Mouse (Mus musculus) G1E (cell line): ENCODE measurements at regions not wholly inside any gene's neighbourhood (a gene's known extent, or its start where the extent isn't known, plus 50 kb on each side); places are given as distances from the start of the nearest gene placed in this dataset.

Experiments used
- CTCF ChIP-seq: IDR thresholded peaks from 2 replicates; pipeline ENCODE4 v1.5.1; 2012; ENCODE audit warnings: low read depth, low read length, inconsistent platforms, mixed read lengths
- GATA1 ChIP-seq: IDR thresholded peaks from 2 replicates; pipeline ENCODE4 v1.6.1; 2012; ENCODE audit warnings: borderline replicate concordance, low read length, inconsistent platforms, mixed read lengths
- GATA2 ChIP-seq: IDR thresholded peaks from 2 replicates; pipeline ENCODE4 v1.6.1; 2012; ENCODE audit warnings: low read depth, low read length, inconsistent platforms, borderline replicate concordance
- POLR2AphosphoS5 ChIP-seq: IDR thresholded peaks from 2 replicates; pipeline ENCODE4 v1.6.1; 2012; ENCODE audit warnings: low read depth, low read length, inconsistent platforms; ENCODE audit not compliant: insufficient replicate concordance
- TAL1 ChIP-seq: conservative IDR thresholded peaks from 2 replicates; pipeline ENCODE4 v1.6.1; 2012; ENCODE audit warnings: low read depth, low read length, inconsistent platforms, mixed read lengths

DNA sequence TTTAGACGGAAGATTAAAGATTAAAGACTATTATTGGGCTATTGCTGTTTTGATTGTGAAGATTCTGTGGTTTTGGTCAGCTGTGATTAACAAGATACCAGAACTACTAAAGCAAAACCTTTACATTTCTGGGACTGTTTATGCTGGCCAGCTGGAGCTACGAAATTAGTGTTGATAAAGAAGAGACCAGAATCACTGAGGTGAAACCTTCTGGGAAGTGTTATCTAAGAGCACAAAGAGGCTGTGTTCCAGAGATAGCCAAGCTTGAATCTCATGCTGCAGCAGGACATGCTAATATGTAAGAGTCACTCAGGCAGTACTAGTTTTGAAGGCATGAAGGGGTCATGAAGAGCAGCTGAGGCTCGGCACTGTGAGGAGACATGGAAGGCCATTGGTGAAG lies 169.7 kb upstream of the Sema3d start:
- TF ChIP-seq CTCF (no peak), GATA2 (no peak), GATA1 (no peak), TAL1 (no peak), POLR2AphosphoS5 (no peak)
